Mouse (Mus musculus) kidney, adult 2 months (tissue): ENCODE data around the gene Olfr547.

ENCODE experiments used
- CTCF ChIP-seq: fragments of 200-500 bp; conservative IDR thresholded peaks from 2 replicates; pipeline ENCODE4 v1.5.1; 2011; ENCODE audit warnings: low read depth, mild to moderate bottlenecking, control low read depth, low read length, moderate library complexity, mixed read lengths; ENCODE audit not compliant: insufficient read depth, insufficient read length
- POLR2A ChIP-seq: fragments of 200-500 bp; IDR thresholded peaks from one replicate; pipeline ENCODE4 v1.6.1; 2011; ENCODE audit warnings: low read depth, low read length, control low read depth

DNA sequence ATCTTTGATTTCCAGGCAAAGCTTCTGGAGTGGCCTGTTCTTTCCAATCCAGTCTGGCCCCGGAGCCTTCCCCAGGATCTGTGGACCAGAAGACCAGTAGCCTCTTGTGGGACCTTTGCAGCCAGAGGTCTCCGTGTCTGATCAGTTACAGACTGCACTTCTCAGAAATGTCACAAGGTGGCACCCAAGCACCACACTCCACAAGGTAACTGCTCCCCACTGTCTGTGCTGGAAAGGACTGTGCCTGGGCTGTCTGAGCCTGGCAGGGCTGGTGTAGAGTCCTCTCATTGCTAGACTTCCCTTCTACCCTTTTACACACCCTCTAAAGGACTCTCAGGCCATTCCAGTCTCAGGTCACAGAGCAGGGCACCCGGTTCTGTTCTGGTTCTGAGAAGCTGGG is 27.7 kb upstream of the Olfr547 start:
- TF ChIP-seq CTCF = peak; percentile 96
- no peak for TF ChIP-seq POLR2A
